8 mouse cellular contexts compared by ENCODE assay signal in the genomic region with DNA sequence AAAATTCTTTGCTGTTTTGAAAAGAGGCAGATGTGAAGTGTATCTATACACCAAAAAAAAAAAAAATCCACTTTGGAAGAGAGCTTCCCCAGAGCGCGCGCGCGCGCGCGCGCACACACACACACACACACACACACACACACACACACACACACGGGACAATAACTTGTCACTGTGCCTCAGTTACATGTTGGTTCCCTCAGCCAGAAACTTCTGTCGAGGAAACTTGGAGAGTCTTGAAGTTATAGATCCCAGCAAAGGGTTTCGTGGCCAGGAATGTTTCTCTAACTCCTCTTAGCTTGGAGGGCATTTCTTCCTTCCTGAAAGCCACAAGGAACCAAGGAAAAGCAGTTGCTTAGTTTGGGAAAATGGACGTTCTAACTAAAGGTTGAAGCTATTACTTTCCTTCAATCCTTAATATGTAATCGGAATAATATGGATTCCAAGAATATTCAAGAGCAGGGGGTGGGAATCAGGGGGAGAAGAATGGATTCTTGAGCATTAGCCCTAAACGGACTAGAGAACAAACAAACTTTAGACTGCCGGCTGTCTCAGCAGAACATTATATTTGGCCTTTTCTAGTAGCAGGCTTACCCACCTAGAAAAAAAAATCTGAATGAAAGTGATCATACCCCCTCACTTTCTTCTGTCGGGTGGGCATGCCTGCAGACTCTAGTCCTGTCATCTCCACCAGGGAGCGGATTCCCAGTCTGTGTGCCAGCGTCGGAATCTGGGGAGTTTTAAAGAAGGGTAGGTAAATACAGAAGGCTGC. TPM values are rescaled to one million over a fixed set of nuclear protein-coding genes. Genes with fewer than 3 reads are reported as not detected.
DNase-seq lines count a peak whose midpoint lies in the region; ATAC-seq and TF ChIP-seq lines count a peak whose summit lies in the region.

No protein-coding gene starts in this region.

- no peak for DNase-seq in kidney, postnatal 0 days (ENCODE audit: low spot score)
- DNase-seq in thymus, postnatal 36 days, result no peak
- no peak for DNase-seq in layer of hippocampus, adult 11-12 months (ENCODE audit: low spot score)
- no peak for DNase-seq in thymus, postnatal 14 days

- 2% methylated on average over 20 of the region's 20 CpGs for WGBS in forebrain, embryonic 15.5 days
- 1% methylated on average over 20 of the region's 20 CpGs for WGBS in kidney, postnatal 0 days

- peak; percentile 23; the same call in 1 of the 2 replicates for TF ChIP-seq CTCF in kidney, postnatal 0 days (IDR thresholded peaks at IDR 0.05; ENCODE audit: low read depth)

- peak overlapping the region; percentile 76 for H3K4me3 ChIP-seq in megakaryocyte, embryonic 14.5 days (replicated peaks)
- H3K4me3 ChIP-seq in forebrain, embryonic 15.5 days, result peak overlapping the region; percentile 83
- peak overlapping the region; percentile 30 for H3K4me3 ChIP-seq in kidney, postnatal 0 days (replicated peaks; ENCODE audit: low read depth, low read length)
- H3K4me3 ChIP-seq in myocyte, result no peak overlapping the region

- H3K79me2 ChIP-seq in myocyte (ENCODE audit: control insufficient read depth, insufficient read depth), result no peaks in the 10 kb centered on the region

- no peak for ATAC-seq in megakaryocyte, adult 5-6 weeks (ENCODE audit: poor library complexity, severe bottlenecking)
- ATAC-seq in forebrain, embryonic 15.5 days (replicated peaks), result no peak
- no peak for ATAC-seq in kidney, postnatal 0 days (replicated peaks; ENCODE audit: low FRiP score, low read depth)

- H3K27ac ChIP-seq in forebrain, embryonic 15.5 days (replicated peaks), result peak overlapping the region; percentile 97
- peak overlapping the region; percentile 93 for H3K27ac ChIP-seq in kidney, postnatal 0 days

- peak overlapping the region; percentile 55 for H3K4me2 ChIP-seq in forebrain, embryonic 15.5 days (replicated peaks)
- H3K4me2 ChIP-seq in kidney, postnatal 0 days (ENCODE audit: low read length), result peak overlapping the region; percentile 89
- H3K4me2 ChIP-seq in myocyte (ENCODE audit: low read depth), result peak overlapping the region; percentile 50

- H3K9ac ChIP-seq in forebrain, embryonic 15.5 days (replicated peaks), result peak overlapping the region; percentile 38; the same call in 1 of the 2 replicates
- peak overlapping the region; percentile 25; the same call in 1 of the 2 replicates for H3K9ac ChIP-seq in kidney, postnatal 0 days (ENCODE audit: low read depth, low read length)

- H3ac ChIP-seq in myocyte (ENCODE audit: control insufficient read depth, insufficient read length), result no peak overlapping the region

- no peaks in the 10 kb centered on the region for H3K36me3 ChIP-seq in megakaryocyte, embryonic 14.5 days (replicated peaks; ENCODE audit: low read length)
- no peaks in the 10 kb centered on the region for H3K36me3 ChIP-seq in forebrain, embryonic 15.5 days
- no peaks in the 10 kb centered on the region for H3K36me3 ChIP-seq in kidney, postnatal 0 days (ENCODE audit: insufficient read depth, low read length)
- no peaks in the 10 kb centered on the region for H3K36me3 ChIP-seq in myocyte (ENCODE audit: control insufficient read depth, insufficient read depth)

- no peaks in the 10 kb centered on the region for H3K9me3 ChIP-seq in megakaryocyte, embryonic 14.5 days
- no peaks in the 10 kb centered on the region for H3K9me3 ChIP-seq in forebrain, embryonic 15.5 days
- no peaks in the 10 kb centered on the region for H3K9me3 ChIP-seq in kidney, postnatal 0 days (replicated peaks; ENCODE audit: low read length)

- peaks cover 56% of the 10 kb centered on the region for H3K4me1 ChIP-seq in megakaryocyte, embryonic 14.5 days
- H3K4me1 ChIP-seq in forebrain, embryonic 15.5 days, result peaks cover 46% of the 10 kb centered on the region
- H3K4me1 ChIP-seq in kidney, postnatal 0 days (replicated peaks; ENCODE audit: insufficient read depth, low read length), result no peaks in the 10 kb centered on the region; the same call in 1 of the 2 replicates

- TF ChIP-seq POLR2A in myocyte (IDR thresholded peaks at IDR 0.05; ENCODE audit: insufficient read length, low read depth), result no peak

- H3K27me3 ChIP-seq in megakaryocyte, embryonic 14.5 days (replicated peaks), result peaks cover 51% of the 10 kb centered on the region
- no peaks in the 10 kb centered on the region for H3K27me3 ChIP-seq in forebrain, embryonic 15.5 days
- no peaks in the 10 kb centered on the region; the same call in 1 of the 2 replicates for H3K27me3 ChIP-seq in kidney, postnatal 0 days (ENCODE audit: insufficient read depth, low read length)
- H3K27me3 ChIP-seq in myocyte (ENCODE audit: control insufficient read depth, insufficient read depth, insufficient read length), result peaks cover 26% of the 10 kb centered on the region

TF ChIP-seq in myocyte, 11 proteins besides CTCF, POLR2A, EP300 and RAD21:
- TF ChIP-seq MYOG (IDR thresholded peaks at IDR 0.05; ENCODE audit: control insufficient read depth in 1 of 3, insufficient read depth in 1 of 3, insufficient read length in 2 of 3, low read depth in 2 of 3) (no peak), REST (IDR thresholded peaks at IDR 0.05; ENCODE audit: insufficient read depth, insufficient read length) (no peak), SRF (IDR thresholded peaks at IDR 0.05; ENCODE audit: control insufficient read depth, insufficient read length, low read depth) (no peak)

RNA-seq across cellular contexts. Expression of gene E130114P18Rik, which starts 2.2 kb away (rescaled TPM):
- polyA plus RNA-seq in megakaryocyte, embryonic 14.5 days (2012; ENCODE audit: insufficient read depth, low replicate concordance), result not detected in 2 replicates
- not detected in 2 replicates for total RNA-seq in megakaryocyte, adult 5-6 weeks (2015)
- total RNA-seq in megakaryocyte, adult 5-6 weeks (2017), result not detected in 2 replicates
- polyA plus RNA-seq in forebrain, embryonic 15.5 days (2015; fragmentation: Nextera tagmentation; extraction: Ambion mirVana), result 39.8 and 45.7 TPM in 2 replicates
- polyA plus RNA-seq in kidney, postnatal 0 days (2015; fragmentation: Nextera tagmentation; extraction: Ambion mirVana), result 0.38 and 0.71 TPM in 2 replicates
- not detected for polyA plus RNA-seq in myocyte (2012; fragmentation: generic; extraction: Trizol)

RNA-seq across cellular contexts. Expression of gene Nfia, which starts 3.1 kb away (rescaled TPM):
- polyA plus RNA-seq in megakaryocyte, embryonic 14.5 days (2012; ENCODE audit: insufficient read depth, low replicate concordance), result 0.02 TPM in 1 of 2 replicates, not detected in the other
- total RNA-seq in megakaryocyte, adult 5-6 weeks (2015), result 17.8 TPM in 2 replicates
- 3.6 and 4.6 TPM in 2 replicates for total RNA-seq in megakaryocyte, adult 5-6 weeks (2017)
- polyA plus RNA-seq in forebrain, embryonic 15.5 days (2015; fragmentation: Nextera tagmentation; extraction: Ambion mirVana), result 98.3 and 101 TPM in 2 replicates
- 25.9 and 29.1 TPM in 2 replicates for polyA plus RNA-seq in kidney, postnatal 0 days (2015; fragmentation: Nextera tagmentation; extraction: Ambion mirVana)
- 0.25 TPM for polyA plus RNA-seq in myocyte (2012; fragmentation: generic; extraction: Trizol)

Comparison
In these comparisons a context has a peak if more than half of its experiments do, and no peak if none do; other contexts are left out.
1. RNA of gene E130114P18Rik, which starts 2.2 kb away (polyA plus RNA-seq): 39.8 to 45.7 TPM in forebrain, embryonic 15.5 days; 0.38 to 0.71 TPM in kidney, postnatal 0 days, not detected in megakaryocyte, embryonic 14.5 days and not detected in myocyte (single experiment); every median in the first group is over 10 times any median in the second.
2. RNA of gene Nfia, which starts 3.1 kb away (polyA plus RNA-seq): 98.3 to 101 TPM in forebrain, embryonic 15.5 days and 25.9 to 29.1 TPM in kidney, postnatal 0 days; 0.25 TPM in myocyte (single experiment) and 0.02 TPM in megakaryocyte, embryonic 14.5 days; every median in the first group is over 10 times any median in the second.
3. Peak in every context shown above with its lines, with median percentiles within 50 percentile points of each other: H3K4me2 ChIP-seq.